Mouse (Mus musculus): Measurements from ENCODE around the gene Gm3298.
"Not testable (repeated sequence)": the region's sequence is repeated elsewhere in the genome, so short reads cannot be mapped to it uniquely, and the experiment has no call there.

Gene Gm3298

DNA sequence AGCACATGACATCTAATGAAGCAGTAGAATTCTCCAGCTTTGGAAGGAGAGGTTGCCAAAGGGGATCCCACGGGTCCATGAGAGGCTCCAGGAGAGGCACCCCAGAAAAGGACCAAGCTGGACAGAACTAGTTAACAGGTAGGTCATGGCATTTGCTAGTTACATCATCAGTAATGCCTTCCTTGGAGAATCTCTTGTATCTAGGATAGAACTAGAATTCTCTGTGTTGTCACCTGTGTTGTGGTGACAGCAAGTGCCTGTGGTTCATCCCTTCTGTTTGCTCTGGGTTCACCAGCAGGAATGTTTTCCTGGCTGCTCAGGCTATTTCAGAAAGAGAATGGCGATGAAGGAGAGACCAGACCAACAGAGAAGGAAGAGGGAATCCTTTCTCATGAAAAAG lies at the start of gene Gm3298:
Gene Gm3298, plus strand, starts transcription at position 301 of the 400 bp plus-strand sequence.
- DNase-seq (ENCODE audit: low spot score in 2 of 2), result not testable (repeated sequence)

DNA sequence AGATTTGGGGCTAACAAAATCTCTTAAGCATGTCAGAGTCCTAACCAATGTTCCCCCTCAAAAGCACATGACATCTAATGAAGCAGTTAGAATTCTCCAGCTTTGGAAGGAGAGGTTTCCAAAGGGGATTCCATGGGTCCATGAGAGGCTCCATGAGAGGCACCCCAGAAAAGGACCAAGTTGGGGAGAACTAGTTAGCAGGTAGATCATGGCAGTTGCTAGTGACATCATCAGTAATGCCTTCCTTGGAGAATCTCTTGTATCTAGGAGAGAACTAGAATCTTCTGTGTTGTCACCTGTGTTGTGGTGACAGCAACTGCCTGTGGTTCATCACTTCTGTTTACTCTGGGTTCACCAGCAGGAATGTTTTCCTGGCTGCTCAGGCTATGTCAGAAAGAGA lies 32.1 kb upstream of the Gm3298 start, which contains the start of gene Gm8297:
Gene Gm8297, plus strand, starts transcription at position 301 of the 400 bp plus-strand sequence.
- DNase-seq (ENCODE audit: low spot score in 2 of 2), result not testable (repeated sequence)

GRCm38 (mm10) chr14:5050329-5050728 lies 34.6 kb downstream of the Gm3298 start, which contains the start of gene 4930555G01Rik:
Gene 4930555G01Rik, plus strand, starts transcription at chr14:5050629.
- not testable (repeated sequence) for DNase-seq (ENCODE audit: low spot score in 2 of 2)
